Mouse (Mus musculus) embryonic facial prominence, embryonic 13.5 days (tissue): ENCODE results near the gene Slc5a12. TPM values are rescaled to one million over a fixed set of nuclear protein-coding genes. Genes with fewer than 3 reads are reported as not detected.

ENCODE experiments used
- ATAC-seq: fragments of 200-750 bp; cut with Nextera tagmentation; 2 replicates; pipeline ENCODE4 v1.8.0; 2017; ENCODE audit warnings: low read depth; ENCODE audit not compliant: insufficient number of reproducible peaks, insufficient read depth, low FRiP score, low TSS enrichment
- H3K27ac ChIP-seq: fragments of 300-500 bp; sonication (generic); 2 replicates; pipeline ENCODE4 v1.5.1; 2015; ENCODE audit warnings: moderate library complexity, mild to moderate bottlenecking, inconsistent platforms
- H3K27me3 ChIP-seq: fragments of 300-500 bp; sonication (generic); 2 replicates; pipeline ENCODE4 v1.6.1; 2015; ENCODE audit warnings: mild to moderate bottlenecking, inconsistent platforms
- H3K36me3 ChIP-seq: fragments of 300-500 bp; sonication (generic); 2 replicates; pipeline ENCODE4 v1.6.1; 2015; ENCODE audit warnings: mild to moderate bottlenecking, inconsistent platforms
- H3K4me1 ChIP-seq: fragments of 300-500 bp; sonication (generic); 2 replicates; pipeline ENCODE4 v1.6.1; 2015; ENCODE audit warnings: inconsistent platforms
- H3K4me2 ChIP-seq: fragments of 300-500 bp; sonication (generic); 2 replicates; pipeline ENCODE4 v1.6.1; 2015; ENCODE audit warnings: moderate library complexity, mild to moderate bottlenecking, inconsistent platforms
- H3K4me3 ChIP-seq: fragments of 300-500 bp; sonication (generic); 2 replicates; pipeline ENCODE4 v1.5.1; 2015; ENCODE audit warnings: mild to moderate bottlenecking, inconsistent platforms
- H3K9ac ChIP-seq: fragments of 300-500 bp; sonication (generic); 2 replicates; pipeline ENCODE4 v1.6.1; 2015; ENCODE audit warnings: mild to moderate bottlenecking, inconsistent platforms
- H3K9me3 ChIP-seq: fragments of 300-500 bp; sonication (generic); 2 replicates; pipeline ENCODE4 v1.6.1; 2016; ENCODE audit warnings: inconsistent platforms
- WGBS: fragments of 180-500 bp; shearing (Covaris S2); methylation state at CpG from one replicate; pipeline ENCODE4 v1.1.7; 2015; ENCODE audit warnings: mixed read lengths; 5-methylcytosine and 5-hydroxymethylcytosine counted together
- polyA plus RNA-seq: library from polyadenylated mRNA; unstranded; fragments of >200 nt; fragmentation: Nextera tagmentation; extraction: Ambion mirVana; gene quantifications from 2 replicates; pipeline ENCODE4 v1.2.1, GENCODE M21; 2015

Slc5a12 gene
- polyA plus RNA-seq = not detected in 2 replicates

- no peak within 1 kb of the TSS for H3K9ac ChIP-seq
- WGBS = 57% methylated on average over 2 of the region's 2 CpGs
- ATAC-seq = no peak
- no peaks in the 10 kb centered on the region for H3K9me3 ChIP-seq
- H3K36me3 ChIP-seq = no peaks in the 10 kb centered on the region
- no peaks in the 10 kb centered on the region for H3K4me1 ChIP-seq
- no peaks in the 10 kb centered on the region for H3K27me3 ChIP-seq
- no peak within 1 kb of the TSS for H3K27ac ChIP-seq
- H3K4me3 ChIP-seq = no peak within 1 kb of the TSS
- H3K4me2 ChIP-seq = no peak within 1 kb of the TSS
These were observed at the start of gene Slc5a12 for GRCm38 (mm10) chr2:110596932-110597331. Gene Slc5a12, plus strand, starts transcription at chr2:110597298.

- Histone ChIP-seq H3K9me3 (no peaks in the 10 kb centered on the region), H3K9ac (no peak overlapping the region), H3K27me3 (no peaks in the 10 kb centered on the region), H3K36me3 (no peaks in the 10 kb centered on the region), H3K4me2 (no peak overlapping the region), H3K27ac (no peak overlapping the region), H3K4me1 (no peaks in the 10 kb centered on the region), H3K4me3 (no peak overlapping the region)
- WGBS = 71% methylated on average over 1 of the region's 1 CpGs
- no peak for ATAC-seq
These were observed 41.0 kb upstream of the Slc5a12 start for GRCm38 (mm10) chr2:110556098-110556497.

GRCm38 (mm10) chr2:110562621-110563020, 34.5 kb upstream of the Slc5a12 start:
- Histone ChIP-seq H3K27me3 (no peaks in the 10 kb centered on the region), H3K27ac (no peak overlapping the region), H3K36me3 (no peaks in the 10 kb centered on the region), H3K4me1 (peaks cover 12% of the 10 kb centered on the region), H3K4me2 (no peak overlapping the region), H3K9ac (no peak overlapping the region), H3K9me3 (no peaks in the 10 kb centered on the region), H3K4me3 (no peak overlapping the region)
- 47% methylated on average over 2 of the region's 2 CpGs for WGBS
- ATAC-seq = no peak

- H3K4me1 ChIP-seq = peaks cover 12% of the 10 kb centered on the region
- 33% methylated on average over 5 of the region's 5 CpGs for WGBS
- H3K27ac ChIP-seq = no peak overlapping the region
- H3K4me2 ChIP-seq = no peak overlapping the region
- no peaks in the 10 kb centered on the region for H3K36me3 ChIP-seq
- no peak for ATAC-seq
- no peaks in the 10 kb centered on the region for H3K9me3 ChIP-seq
- no peak overlapping the region for H3K4me3 ChIP-seq
- H3K9ac ChIP-seq = no peak overlapping the region
- H3K27me3 ChIP-seq = no peaks in the 10 kb centered on the region
These were observed 32.1 kb upstream of the Slc5a12 start for GRCm38 (mm10) chr2:110564673-110565627.

- H3K4me2 ChIP-seq = no peak overlapping the region
- no peak overlapping the region for H3K27ac ChIP-seq
- no peak overlapping the region for H3K4me3 ChIP-seq
- 85% methylated on average over 6 of the region's 6 CpGs for WGBS
- H3K9ac ChIP-seq = no peak overlapping the region
- H3K4me1 ChIP-seq = no peaks in the 10 kb centered on the region
- H3K27me3 ChIP-seq = no peaks in the 10 kb centered on the region
- H3K36me3 ChIP-seq = no peaks in the 10 kb centered on the region
- no peak for ATAC-seq
- no peaks in the 10 kb centered on the region for H3K9me3 ChIP-seq
These were observed 10.4 kb upstream of the Slc5a12 start for GRCm38 (mm10) chr2:110586692-110587091.

- no peak overlapping the region for H3K9ac ChIP-seq
- no peaks in the 10 kb centered on the region for H3K36me3 ChIP-seq
- no peaks in the 10 kb centered on the region for H3K4me1 ChIP-seq
- WGBS = 82% methylated on average over 1 of the region's 1 CpGs
- no peak for ATAC-seq
- H3K4me3 ChIP-seq = no peak overlapping the region
- H3K27me3 ChIP-seq = no peaks in the 10 kb centered on the region
- no peak overlapping the region for H3K4me2 ChIP-seq
- H3K27ac ChIP-seq = no peak overlapping the region
- H3K9me3 ChIP-seq = no peaks in the 10 kb centered on the region
These were observed 7.1 kb upstream of the Slc5a12 start for GRCm38 (mm10) chr2:110590007-110590406.

- ATAC-seq = no peak
- Histone ChIP-seq H3K4me2 (no peak overlapping the region), H3K4me1 (no peaks in the 10 kb centered on the region), H3K9ac (no peak overlapping the region), H3K4me3 (no peak overlapping the region), H3K27ac (no peak overlapping the region), H3K27me3 (no peaks in the 10 kb centered on the region), H3K36me3 (no peaks in the 10 kb centered on the region), H3K9me3 (no peaks in the 10 kb centered on the region)
- WGBS = 59% methylated on average over 3 of the region's 3 CpGs
These were observed 4.8 kb upstream of the Slc5a12 start for GRCm38 (mm10) chr2:110592276-110592675.

- no peaks in the 10 kb centered on the region for H3K27me3 ChIP-seq
These were observed 47.3 kb downstream of the Slc5a12 start for GRCm38 (mm10) chr2:110644358-110644757.

GRCm38 (mm10) chr2:110644846-110645245, 47.7 kb downstream of the Slc5a12 start:
- Histone ChIP-seq H3K4me3 (no peak overlapping the region), H3K27ac (no peak overlapping the region), H3K4me2 (no peak overlapping the region), H3K27me3 (no peaks in the 10 kb centered on the region), H3K4me1 (no peaks in the 10 kb centered on the region), H3K9ac (no peak overlapping the region), H3K9me3 (no peaks in the 10 kb centered on the region), H3K36me3 (no peaks in the 10 kb centered on the region)
- no peak for ATAC-seq

More at GRCm38 (mm10) chr2:110644358-110644757, 47.3 kb downstream of the Slc5a12 start:
- Histone ChIP-seq H3K27ac (no peak overlapping the region), H3K9me3 (no peaks in the 10 kb centered on the region), H3K36me3 (no peaks in the 10 kb centered on the region), H3K4me1 (no peaks in the 10 kb centered on the region), H3K4me3 (no peak overlapping the region), H3K4me2 (no peak overlapping the region), H3K9ac (no peak overlapping the region)
- 55% methylated on average over 1 of the region's 1 CpGs for WGBS
- ATAC-seq = no peak

GRCm38 (mm10) chr2:110663329-110663728, 66.2 kb downstream of the Slc5a12 start:
- no peak overlapping the region for H3K9ac ChIP-seq
- no peaks in the 10 kb centered on the region for H3K4me1 ChIP-seq
- no peaks in the 10 kb centered on the region for H3K36me3 ChIP-seq
- no peaks in the 10 kb centered on the region for H3K27me3 ChIP-seq
- no peak for ATAC-seq
- no peak overlapping the region for H3K27ac ChIP-seq
- H3K4me3 ChIP-seq = no peak overlapping the region
- 38% methylated on average over 4 of the region's 4 CpGs for WGBS
- no peak overlapping the region for H3K4me2 ChIP-seq
- H3K9me3 ChIP-seq = no peaks in the 10 kb centered on the region

GRCm38 (mm10) chr2:110671071-110671624, 74.0 kb downstream of the Slc5a12 start:
- Histone ChIP-seq H3K9me3 (no peaks in the 10 kb centered on the region), H3K9ac (no peak overlapping the region), H3K27ac (no peak overlapping the region), H3K4me3 (no peak overlapping the region), H3K4me1 (peaks cover 4% of the 10 kb centered on the region; the same call in 1 of the 2 replicates), H3K27me3 (no peaks in the 10 kb centered on the region), H3K36me3 (no peaks in the 10 kb centered on the region), H3K4me2 (no peak overlapping the region)
- ATAC-seq = no peak; the same call in 1 of the 2 replicates
- WGBS = 29% methylated on average over 2 of the region's 2 CpGs
